Mouse (Mus musculus) myocyte (in vitro differentiated cells): ENCODE data around the gene Mad1l1.

Source experiments
- CEBPB ChIP-seq: IDR thresholded peaks from 2 replicates; pipeline ENCODE4 v1.6.1; 2011; ENCODE audit warnings: mild to moderate bottlenecking, moderate library complexity; ENCODE audit not compliant: poor library complexity, insufficient read depth, severe bottlenecking
- MAX ChIP-seq: IDR thresholded peaks from one replicate; pipeline ENCODE4 v1.6.1; 2011; ENCODE audit warnings: low read depth, mild to moderate bottlenecking, control low read depth
- POLR2A ChIP-seq: IDR thresholded peaks from one replicate; pipeline ENCODE4 v1.6.1; 2011; ENCODE audit warnings: low read depth, mild to moderate bottlenecking, control low read depth, moderate library complexity; ENCODE audit not compliant: insufficient read length
- POLR2AphosphoS2 ChIP-seq: IDR thresholded peaks from one replicate; pipeline ENCODE4 v1.6.1; 2011; ENCODE audit warnings: low read depth, control low read depth; ENCODE audit not compliant: insufficient read length
- TCF12 ChIP-seq: IDR thresholded peaks from one replicate; pipeline ENCODE4 v1.6.1; 2011; ENCODE audit warnings: mild to moderate bottlenecking, control low read depth; ENCODE audit not compliant: poor library complexity, insufficient read depth, severe bottlenecking
- USF1 ChIP-seq: IDR thresholded peaks from one replicate; pipeline ENCODE4 v1.6.1; 2011; ENCODE audit warnings: low read depth, mild to moderate bottlenecking, control low read depth, moderate library complexity

DNA sequence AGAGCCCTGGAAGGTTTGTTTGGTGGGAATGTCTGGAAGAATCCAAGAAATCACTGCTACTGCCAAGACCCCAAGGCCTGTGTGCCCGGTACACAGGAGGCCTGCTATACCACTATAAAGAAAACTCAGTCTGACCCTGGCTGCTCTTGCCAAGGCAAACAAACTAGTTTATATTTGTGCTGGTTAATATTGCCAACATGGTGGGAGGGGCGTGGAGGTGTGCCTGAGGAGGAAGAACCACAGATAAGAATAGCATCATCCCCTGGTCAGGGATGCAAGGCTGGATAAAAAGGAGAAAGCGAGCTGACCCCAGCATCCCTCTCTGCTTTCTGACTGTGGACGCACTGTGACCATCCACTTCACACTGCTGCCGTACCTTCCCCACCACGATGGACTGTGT is 31.0 kb upstream of the Mad1l1 start:
- TF ChIP-seq POLR2AphosphoS2 (no peak), USF1 (no peak), CEBPB (no peak), POLR2A (no peak), MAX (no peak), TCF12 (no peak)
